Mouse (Mus musculus) cortical plate, adult 2 months (tissue): ENCODE results near the gene D5Ertd579e.

ENCODE experiments used
- CTCF ChIP-seq: fragments of 200-500 bp; IDR thresholded peaks from 2 replicates; pipeline ENCODE4 v1.5.1; 2011; ENCODE audit warnings: mild to moderate bottlenecking, control low read depth, low read length; ENCODE audit not compliant: insufficient read depth; ENCODE audit errors: extremely low read depth
- POLR2A ChIP-seq: fragments of 200-500 bp; IDR thresholded peaks from 2 replicates; pipeline ENCODE4 v1.6.1; 2011; ENCODE audit warnings: mild to moderate bottlenecking, low read length, control low read depth; ENCODE audit not compliant: insufficient read depth; ENCODE audit errors: extremely low read depth

DNA sequence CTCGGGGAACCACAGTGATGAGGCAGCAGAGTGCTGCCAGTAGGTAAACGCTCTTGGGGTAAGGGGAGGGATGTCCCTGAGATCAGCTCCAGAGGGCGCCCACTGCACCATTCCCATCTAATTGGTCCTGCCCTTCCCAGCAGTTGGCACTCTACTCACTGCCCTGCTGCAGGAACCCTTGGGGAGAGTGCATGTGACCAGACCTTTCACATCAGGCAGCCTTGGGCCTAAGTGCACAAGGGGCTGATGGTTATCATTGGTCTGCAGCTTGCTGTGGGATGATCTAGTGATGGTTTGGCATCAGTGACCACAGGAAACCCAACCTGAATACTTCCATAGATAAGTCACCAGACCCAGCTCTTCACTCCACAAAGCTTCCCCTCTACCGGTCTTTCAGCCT lies 98.2 kb downstream of the D5Ertd579e start:
- TF ChIP-seq POLR2A = no peak
- TF ChIP-seq CTCF = no peak
